Mouse (Mus musculus) left cerebral cortex, postnatal 4 days (tissue): ENCODE measurements around the gene Smarcb1. TPM values are rescaled to one million over a fixed set of nuclear protein-coding genes. Genes with fewer than 3 reads are reported as not detected.

ENCODE experiments used
- DNase-seq: peaks from one replicate; pipeline ENCODE4 v3.0.0-alpha.2; 2022
- intact Hi-C: fragments of 180-260 bp; cut with DNase I; formaldehyde crosslinking; loops from one replicate; pipeline ENCODE4 v1.15.1; 2025
- total RNA-seq, 2 experiments: library from RNA; stranded (reverse); gene quantifications; 2 replicates each; pipeline ENCODE4 v1.2.3; 2021

Gene Smarcb1
- total RNA-seq = 100 to 1,000 TPM; 138 to 139 TPM

DNA sequence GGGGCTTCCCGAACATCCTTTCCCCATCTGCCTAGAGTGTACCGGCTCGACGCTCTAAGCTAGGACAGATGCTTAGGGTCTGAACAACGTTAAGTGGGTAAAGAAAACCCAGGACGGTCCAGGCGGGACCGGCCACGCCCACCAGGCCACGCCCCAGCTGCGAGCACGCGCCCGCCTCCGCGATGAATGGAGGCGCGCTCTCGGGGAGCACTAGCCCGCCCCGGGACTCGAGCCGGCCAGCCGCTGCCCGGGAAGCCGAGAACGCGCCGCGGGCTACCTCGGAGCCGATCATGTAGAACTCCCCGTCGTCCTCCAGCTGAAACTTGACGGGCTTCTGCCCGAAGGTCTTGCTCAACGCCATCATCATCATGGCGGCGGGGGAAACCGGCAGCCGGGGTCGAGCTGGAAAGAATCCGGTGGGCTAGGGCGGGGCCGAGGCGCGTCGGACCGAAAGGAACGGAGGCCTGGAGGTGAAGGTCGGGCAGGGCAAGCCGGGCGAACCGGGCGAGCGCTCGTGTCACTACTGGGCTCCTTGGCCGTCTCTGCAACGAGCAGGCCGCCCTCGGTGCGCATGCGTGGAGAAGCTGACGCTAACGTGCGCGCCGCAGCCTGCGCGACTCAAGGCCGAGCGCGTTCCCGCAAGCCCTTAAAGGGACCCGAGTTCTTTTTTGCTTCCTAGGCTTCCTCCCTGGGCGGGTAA lies at the start of gene Smarcb1:
TSS of gene Smarcb1 (minus strand) at position 592 of the 700 bp plus-strand sequence.
- DNase-seq = peak; percentile 96
- intact Hi-C loops = no loop called here

DNA sequence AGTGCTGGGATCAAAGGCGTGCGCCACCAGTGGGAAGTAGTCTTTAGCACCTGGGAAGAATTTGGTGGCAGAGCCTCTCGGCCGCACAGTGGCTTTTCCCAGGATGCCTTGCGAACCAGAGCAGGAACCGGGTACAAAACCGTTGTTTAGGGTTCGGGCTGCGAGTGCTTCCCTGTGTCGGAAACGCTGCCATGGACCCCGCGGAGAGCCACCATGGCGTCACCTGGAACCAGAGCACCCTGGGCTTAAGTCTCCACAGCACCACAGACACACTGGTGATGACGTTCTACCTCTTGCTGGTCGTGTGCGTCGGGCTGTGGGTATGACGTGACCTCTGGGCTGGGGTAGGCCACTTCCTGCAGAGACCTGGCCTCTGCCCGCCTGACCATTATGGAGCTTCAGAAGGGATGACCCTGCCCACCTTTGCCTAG lies 33.0 kb upstream of the Smarcb1 start, which contains the start of gene Gm5134:
TSS of gene Gm5134 (plus strand) at position 134 of the 431 bp plus-strand sequence.
- intact Hi-C loops = loop anchor here (5.0 to 10.0 kb wide), 3 partner anchors 57 to 370 kb away; partner anchors contain the start of gene Ggt5
- DNase-seq = no peak

GRCm38 (mm10) chr10:75951424-75952050 lies 30.1 kb upstream of the Smarcb1 start:
- intact Hi-C loops = loop anchor here (5.0 to 10.0 kb wide), 3 partner anchors 54 to 367 kb away; partner anchors contain the start of gene Ggt5
- DNase-seq = peak; percentile 38

GRCm38 (mm10) chr10:75950791-75951210 lies 29.4 kb upstream of the Smarcb1 start:
- DNase-seq = no peak
- intact Hi-C loops = loop anchor here (5.0 to 10.0 kb wide), 3 partner anchors 54 to 366 kb away; partner anchors contain the start of gene Ggt5

DNA sequence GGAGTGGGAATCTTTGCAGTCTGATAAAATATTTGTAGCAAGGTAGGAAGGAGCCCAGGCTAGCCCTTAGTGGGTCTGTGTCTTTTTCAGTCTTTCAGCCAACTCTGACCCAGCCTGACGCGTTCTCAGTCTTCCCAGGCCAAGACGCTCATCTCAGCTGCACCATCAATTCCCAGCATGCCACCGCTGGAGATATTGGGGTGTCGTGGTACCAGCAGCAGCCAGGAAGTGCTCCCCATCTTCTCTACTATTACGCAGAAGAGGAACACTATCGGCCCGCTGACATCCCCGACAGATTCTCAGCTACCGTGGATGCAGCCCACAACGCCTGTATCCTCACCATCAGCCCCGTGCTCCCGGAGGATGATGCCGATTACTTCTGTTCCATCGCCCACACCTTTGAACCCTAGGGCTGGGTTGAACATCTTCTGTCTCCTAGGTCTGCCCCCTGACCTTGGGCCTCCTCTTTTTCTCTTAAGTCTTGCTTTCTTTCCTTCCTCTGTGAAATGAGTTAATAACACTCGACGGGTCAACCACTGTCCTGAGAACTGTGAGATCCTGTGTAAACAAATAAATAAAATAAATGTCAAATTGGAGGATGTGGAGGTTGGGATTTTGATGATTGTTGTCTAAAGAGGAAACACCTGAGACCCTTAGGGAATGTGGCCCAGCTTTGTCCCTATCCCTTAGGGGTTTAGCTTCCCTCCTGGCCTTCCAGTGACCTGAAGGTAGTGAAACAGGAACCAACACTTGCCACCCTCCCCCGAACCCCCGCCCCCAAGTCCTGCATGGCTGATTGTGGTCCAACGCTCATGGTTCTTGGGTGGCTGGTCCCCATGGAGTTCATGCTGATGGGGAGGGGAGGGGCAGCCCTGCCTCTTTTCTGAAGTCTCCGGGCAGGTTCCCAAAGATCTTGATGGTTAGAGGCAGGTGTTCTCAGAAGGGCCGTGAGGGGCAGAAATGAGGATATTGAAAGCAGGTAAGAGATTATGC lies 27.9 kb upstream of the Smarcb1 start:
- intact Hi-C loops = loop anchor here (5.0 to 10.0 kb wide), 3 partner anchors 52 to 365 kb away; partner anchors contain the start of gene Ggt5
- DNase-seq = no peak

DNA sequence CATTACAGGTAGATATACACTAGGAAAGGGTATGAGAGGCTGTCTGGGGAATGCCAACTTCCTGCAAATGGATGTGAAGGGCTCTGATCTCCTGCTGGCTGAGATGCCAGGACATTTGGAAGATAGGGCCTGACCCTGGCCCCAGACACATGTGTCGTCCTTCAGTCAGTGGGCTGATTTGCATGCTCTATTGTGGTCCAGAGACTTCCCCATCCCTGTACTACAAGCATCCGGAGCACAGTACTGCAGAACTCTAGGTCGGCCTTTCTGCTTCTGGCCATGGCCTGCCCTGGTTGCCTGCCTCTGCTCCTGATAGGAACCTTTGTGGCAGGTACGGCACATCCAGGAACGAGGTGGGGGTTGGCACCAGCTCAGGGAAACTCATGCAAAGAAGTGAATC lies 26.7 kb upstream of the Smarcb1 start:
- DNase-seq = no peak
- intact Hi-C loops = no loop called here

- intact Hi-C loops = no loop called here
- DNase-seq = no peak
Observed at GRCm38 (mm10) chr10:75945896-75946295, 24.5 kb upstream of the Smarcb1 start.

DNA sequence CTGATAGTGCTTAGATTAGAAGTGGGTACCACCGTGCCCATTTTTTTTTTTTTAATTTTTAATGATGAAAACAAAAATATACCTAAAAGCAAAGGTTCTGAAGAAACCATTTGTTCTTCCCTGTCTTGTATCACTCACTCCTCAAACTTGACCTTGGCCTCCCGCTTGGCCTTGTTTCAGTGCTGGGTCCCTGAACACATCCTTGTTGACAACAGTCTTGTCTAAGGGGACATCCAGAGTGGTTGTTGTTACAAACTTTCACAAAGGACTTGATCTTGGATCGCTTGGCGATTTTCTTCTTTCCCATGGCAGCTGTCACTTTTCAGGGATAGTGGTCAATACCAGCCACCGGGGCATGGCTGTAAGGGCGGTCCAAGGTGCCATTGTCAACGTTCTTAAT lies 23.8 kb upstream of the Smarcb1 start:
- intact Hi-C loops = no loop called here
- no peak for DNase-seq

DNA sequence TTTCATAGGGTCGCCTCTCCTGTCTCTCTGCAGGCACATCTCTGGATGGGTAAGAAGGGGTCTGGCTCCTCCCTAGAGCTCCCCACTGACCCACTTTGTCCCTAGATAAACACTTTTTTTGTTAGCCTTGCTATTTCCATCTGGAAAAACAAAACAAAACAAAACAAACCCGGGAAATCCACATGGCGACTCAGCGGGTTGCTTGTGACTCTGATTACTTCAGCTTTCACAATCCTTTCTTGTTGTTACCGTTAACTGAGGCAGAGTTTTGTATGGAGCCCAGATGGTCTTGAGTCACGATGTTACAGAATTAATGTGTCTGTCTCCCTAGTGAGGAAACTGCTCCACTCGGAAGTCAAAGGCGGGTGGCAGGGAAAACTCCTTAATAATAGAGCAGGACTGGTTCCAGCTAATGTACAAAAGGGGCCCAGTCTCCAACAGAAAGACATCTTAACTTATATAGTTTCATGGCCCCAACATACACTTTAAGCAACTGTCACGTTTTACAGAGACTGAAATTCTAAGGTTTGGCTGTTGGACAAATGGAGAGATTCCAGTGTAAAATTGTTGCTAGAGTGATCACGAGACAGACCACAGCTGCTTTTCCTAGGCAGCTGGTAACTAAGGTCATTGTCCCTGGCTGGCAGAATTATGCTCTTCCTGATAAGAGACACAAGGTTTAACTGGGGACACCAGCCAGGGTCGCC lies 22.8 kb upstream of the Smarcb1 start:
- DNase-seq = no peak
- intact Hi-C loops = no loop called here

GRCm38 (mm10) chr10:75942736-75943477 lies 21.5 kb upstream of the Smarcb1 start, which contains the start of gene Vpreb3:
Gene Vpreb3 (plus strand): TSS chr10:75943057.
- no peak for DNase-seq
- intact Hi-C loops = no loop called here

DNA sequence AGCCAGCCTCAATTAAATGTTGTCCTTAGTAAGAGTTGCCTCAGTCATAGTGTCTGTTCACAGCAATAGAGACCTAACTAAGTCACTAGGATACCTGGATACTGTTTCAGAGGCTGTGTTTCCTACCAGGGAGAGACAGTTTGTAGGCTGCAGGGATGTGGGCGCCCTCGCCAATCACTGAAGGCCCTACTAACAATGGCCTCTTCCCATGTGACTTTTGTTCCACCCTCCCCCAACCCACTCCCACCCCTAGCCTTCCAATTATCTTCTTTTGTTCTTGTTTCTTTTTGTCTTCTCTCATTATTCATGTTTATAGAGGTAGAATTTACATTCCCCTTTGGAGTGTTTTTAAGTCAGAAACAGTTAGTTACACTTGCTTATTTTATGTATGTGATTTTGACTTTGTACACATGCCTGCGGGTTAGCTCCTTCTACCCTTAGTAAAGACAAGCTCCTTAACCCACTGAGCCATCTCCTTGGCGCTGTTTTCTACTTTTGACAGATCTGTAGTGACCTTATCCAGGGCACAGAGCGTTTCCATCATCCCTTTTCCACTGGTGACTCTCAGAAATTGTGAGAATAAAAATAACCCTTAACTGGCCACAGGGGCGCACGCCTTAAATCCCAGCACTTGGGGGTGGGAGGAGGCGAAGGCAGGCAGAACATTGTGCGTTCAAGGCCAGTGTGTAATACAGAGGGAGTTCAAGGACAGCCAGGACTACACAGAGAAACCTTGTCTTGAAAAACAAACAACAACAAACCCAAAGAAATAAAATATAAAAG lies 19.8 kb upstream of the Smarcb1 start:
- no peak for DNase-seq
- intact Hi-C loops = no loop called here

DNA sequence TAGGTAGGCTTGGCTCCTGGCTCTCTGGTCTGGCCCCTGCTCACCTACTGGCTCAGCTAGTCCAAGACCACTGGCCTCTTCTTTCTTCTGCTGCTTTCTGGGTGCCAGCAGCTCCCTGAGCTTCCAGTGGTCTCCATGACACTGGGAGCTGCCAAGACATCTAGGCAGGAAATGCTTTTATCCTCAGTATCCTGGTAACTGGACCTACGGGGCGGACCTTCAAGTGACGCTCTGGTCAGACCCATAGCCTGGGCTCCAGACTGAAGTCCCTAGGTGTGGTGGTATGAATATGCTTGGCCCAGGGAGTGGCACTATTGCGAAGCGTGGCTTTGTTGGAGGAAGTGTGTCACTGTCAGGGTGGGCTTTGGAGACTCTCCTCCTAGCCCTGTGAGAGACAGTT lies 19.1 kb upstream of the Smarcb1 start, which contains the start of gene Gm867:
TSS of gene Gm867 (minus strand) at position 153 of the 400 bp plus-strand sequence.
- no peak for DNase-seq
- intact Hi-C loops = no loop called here

DNA sequence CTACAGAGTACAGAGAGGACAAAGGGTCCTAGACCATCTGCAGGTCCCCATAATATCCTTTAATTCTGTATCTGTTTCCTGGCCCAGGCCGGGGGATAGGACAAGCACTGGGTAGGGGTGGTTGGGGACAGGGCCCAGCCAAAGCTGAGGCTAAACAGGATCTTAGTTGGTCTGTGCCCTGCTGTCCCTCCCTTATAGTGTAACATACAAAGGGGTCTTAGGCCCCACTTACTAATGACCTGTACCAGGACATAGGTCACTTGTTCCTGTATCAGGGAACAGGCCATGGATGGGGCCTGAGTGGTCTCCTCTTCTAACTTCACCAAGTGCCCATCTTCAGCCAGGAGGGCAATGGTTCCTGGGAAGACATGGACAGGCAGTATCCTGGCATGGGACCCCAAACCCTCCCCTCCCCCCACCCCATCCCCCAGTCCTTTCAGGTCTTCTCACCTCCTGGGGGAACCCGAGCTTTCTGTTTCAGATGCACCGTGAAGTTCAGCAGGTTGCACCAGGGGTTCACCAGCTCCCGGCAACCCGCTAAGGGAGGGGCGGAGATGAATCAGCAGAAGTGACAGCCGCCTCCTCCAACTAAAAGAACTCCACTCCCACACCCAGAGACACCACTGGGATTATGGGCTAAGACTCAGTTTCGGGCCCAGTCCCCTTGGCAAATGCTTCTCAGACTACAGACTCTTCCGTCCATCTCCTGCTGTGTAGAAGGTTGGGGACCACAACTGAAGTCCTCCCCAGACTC lies 18.2 kb upstream of the Smarcb1 start:
- no peak for DNase-seq
- intact Hi-C loops = no loop called here

- intact Hi-C loops = no loop called here
- no peak for DNase-seq
Observed at GRCm38 (mm10) chr10:75937851-75938643, 16.6 kb upstream of the Smarcb1 start.

DNA sequence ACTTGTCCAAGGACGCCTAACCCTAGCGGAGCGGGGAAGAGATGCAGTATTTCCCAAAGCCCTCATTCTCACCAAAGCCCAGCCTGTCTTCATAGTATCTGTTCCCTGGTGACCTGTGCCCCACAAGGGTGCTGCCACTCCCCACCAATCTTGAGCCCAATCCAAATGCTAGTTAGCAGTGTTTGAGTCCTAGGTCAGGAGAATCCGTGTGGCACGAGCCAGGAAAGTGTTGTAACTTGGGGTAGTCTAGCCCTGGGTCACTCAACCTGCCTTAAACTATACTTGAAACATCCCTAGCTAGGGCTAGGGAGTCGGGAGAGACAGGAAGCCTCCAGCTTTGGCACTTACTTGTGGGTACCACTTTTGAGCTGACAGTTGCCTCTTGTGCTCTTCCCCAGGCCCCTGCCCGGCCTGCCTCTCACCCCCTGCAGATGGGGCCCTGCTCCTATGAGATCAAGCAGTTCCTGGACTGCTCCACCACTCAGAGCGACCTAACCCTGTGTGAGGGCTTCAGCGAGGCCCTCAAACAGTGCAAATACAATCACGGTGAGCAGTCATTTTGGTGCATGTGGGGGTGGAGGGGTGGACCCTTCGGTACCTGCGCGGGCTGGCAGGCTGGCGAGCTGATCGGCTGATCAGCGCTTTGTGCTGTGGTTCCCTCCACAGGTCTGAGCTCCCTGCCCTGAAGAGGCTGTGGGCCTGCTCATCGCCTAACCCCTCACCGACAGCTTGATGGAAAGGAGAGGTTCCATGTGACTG lies 15.7 kb upstream of the Smarcb1 start:
- no peak for DNase-seq
- intact Hi-C loops = no loop called here
